Mouse (Mus musculus) Muller cell, postnatal 12 days (primary cell): ENCODE results near the gene Gm5244.

ENCODE experiments used
- DNase-seq: peaks from one replicate; pipeline ENCODE4 v3.0.0-alpha.2; 2015; ENCODE audit errors: inconsistent ontology term

Gene Gm5244

DNA sequence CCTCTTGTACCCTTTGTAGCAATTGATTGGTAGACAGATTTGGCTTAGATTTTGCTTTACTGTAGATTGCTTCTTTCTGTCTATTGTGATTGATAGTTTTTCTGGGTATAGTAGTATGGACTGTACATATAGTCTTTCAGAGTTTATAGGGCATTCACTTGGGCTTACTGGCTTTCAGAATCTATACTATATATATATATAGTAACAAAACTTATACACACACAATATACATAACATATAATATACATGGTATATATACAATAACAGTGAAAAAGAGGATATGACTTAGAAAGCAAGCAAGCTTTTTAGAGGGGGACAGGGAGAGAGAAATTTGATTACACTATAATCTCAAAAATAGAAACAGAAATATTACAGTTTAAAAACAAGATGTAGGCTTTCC, at the start of gene Gm5244:
Gene Gm5244, plus strand, starts transcription at position 301 of the 400 bp plus-strand sequence.
- no peak for DNase-seq

DNA sequence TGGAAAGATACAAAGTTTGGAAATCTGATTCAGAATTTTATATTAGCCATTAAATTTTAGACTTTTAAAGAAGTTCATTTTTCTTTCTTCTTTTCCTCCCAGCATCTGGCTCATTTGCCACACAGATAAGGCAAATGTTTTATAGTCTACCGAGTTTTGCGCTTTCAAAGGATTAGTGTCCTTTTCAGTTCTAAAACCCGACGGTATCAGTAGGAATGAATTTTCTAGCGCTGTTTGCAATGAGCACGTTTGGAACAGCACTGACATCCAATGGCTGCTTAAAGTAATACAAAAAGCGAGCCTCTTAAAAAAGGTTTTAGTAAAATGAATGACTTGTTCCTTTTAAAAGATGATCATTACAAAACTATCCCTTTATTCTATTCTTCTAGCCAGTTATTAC, 49.4 kb upstream of the Gm5244 start:
- no peak for DNase-seq

DNA sequence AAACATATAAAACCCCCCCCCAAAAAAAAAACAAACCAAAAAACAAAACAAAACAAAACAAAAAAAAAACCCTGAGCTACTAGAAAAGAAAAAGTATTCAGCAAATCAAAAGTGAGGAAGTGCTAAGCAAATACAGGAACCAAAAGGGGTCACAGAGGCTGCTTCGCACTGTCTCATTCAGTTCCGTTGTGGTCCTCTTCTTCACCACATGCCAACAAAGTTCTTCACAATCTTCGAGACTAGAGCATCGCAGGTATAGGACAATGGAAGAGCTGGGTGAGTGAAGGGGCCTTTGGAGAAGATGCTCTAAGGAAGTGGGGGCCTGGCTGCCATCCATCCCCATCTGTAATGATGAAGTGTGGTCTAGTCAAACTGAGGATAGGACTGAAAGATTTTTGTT, 48.1 kb upstream of the Gm5244 start:
- DNase-seq, result no peak

DNA sequence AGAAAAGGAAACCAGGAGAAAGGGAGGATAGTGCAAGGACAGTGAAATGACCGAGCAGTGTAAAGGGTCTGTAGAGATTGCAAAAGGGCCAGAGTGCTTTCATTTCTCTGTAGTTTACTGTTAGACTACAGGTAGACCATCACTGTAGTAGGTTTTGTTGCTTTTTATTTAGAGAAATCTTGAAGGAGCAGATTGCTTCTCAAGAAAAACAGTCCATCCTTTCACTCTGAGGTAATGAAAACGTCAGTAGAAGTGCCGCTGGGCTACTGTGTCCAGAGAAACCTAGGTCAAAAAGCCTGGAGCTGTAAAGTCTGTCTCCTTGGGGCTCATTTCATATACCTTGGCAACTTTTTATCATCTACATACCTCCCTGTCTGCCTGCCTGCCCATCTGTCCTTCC, 47.4 kb upstream of the Gm5244 start:
- DNase-seq, result no peak

DNA sequence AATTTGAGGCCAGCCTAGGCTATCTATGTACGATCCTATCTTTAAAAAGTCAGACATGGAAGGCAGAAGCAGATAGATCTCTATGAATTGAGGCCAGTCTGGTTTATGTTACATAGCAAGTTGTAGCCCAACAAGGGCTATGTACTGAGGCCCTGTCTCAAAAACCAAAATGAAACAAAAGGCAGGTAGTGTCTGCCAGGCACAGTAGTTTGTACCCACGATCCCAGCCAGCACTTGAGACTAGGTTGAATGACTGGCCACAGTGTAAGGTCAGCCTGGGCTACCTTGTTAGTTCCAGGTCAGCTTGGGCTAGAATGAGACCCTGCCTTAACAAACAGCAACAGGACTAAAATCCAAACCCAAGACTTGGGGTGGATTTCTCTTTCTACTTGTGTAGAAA, 45.9 kb upstream of the Gm5244 start:
- DNase-seq, result no peak

DNA sequence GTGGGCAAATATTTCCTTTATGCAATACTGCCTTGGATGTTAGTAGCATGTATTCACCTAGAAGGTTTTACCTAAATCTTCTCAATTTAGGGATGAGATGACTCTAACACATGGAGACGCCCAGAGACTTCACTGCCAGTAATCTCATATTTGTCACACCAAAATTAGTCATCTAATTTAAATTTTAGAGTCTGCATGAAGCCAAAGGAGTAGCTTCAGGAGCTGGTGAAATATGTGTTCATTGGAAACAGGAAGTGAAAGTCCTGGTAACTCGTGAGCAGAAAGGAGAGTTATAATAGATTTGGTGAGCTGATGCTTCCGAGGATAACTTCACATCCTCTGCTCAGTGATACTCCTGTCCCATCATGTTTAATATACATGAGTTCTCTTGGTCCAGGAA, 45.4 kb upstream of the Gm5244 start:
- DNase-seq, result no peak

DNA sequence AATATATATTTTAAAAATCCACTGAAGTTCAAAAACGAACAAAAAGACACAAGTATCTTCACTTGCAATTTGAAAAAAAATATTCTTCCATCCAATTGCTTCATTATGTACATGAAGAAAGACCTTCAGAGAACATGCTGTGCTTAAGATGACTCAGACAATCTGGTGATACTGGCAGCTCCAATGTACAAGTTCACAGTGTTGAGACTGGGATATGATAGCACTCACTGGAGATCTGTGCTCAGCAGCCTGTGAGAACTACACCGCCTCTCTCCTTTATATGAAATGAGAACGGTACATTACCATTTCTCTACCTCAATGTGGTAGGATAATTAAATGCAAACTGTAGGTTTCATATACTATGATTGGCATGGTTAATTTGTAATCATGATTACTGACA, 43.7 kb upstream of the Gm5244 start:
- DNase-seq, result no peak

DNA sequence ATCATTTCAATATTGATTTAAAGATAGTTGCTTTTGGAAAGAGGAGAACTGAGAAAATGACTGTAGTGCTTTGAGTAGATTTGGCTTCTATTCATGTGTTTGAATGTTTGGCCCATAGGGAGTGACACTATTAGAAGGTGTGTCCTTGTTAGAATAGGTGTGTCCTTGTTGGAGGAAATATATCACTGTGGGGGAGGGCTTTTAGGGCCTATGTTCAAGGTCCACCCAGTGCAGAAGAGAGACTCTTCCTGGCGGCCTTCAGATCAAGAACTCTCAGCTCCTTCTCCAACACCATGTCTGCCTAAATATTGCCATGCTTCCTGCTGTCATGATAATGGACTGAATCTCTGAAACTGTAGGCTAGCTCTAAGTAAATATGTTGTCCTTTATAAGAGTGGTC, 42.2 kb upstream of the Gm5244 start:
- no peak for DNase-seq

DNA sequence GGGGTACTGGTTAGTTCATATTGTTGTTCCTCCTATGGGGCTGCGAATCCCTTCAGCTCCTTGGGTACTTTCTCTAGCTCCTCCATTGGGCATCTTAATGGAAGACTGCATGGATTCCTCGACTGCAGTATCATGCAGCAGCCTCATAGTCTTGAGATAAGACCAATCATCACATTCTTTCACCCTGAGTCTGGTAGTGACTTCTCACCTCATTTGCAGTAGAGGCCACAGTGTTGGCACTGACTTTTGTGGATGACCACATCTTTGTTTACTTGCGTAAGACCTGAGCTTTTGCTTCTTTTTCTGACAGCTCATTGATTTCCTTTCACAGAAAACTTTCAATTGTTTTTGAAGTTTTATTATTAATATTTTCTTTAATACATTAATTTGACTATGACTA, 40.8 kb upstream of the Gm5244 start:
- DNase-seq, result no peak

DNA sequence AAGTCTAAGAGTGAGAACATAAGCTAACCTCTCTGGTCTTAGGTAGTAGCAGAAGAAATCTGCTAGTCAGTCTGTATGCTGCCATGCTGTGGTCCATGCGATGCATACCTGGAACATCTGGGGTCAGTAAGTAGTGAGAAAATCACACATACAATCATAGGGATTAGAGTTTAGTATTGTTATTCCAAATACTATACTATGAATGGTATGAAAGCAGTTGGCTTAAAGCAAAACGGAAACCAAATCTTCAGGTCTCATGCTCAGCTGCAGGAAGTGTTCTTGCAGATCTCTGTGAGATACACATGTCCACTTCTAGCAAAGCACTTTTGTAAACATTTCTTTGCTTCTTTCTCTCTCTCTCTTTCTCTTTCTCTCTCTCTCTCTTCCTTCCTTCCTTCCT, 40.3 kb upstream of the Gm5244 start:
- no peak for DNase-seq

DNA sequence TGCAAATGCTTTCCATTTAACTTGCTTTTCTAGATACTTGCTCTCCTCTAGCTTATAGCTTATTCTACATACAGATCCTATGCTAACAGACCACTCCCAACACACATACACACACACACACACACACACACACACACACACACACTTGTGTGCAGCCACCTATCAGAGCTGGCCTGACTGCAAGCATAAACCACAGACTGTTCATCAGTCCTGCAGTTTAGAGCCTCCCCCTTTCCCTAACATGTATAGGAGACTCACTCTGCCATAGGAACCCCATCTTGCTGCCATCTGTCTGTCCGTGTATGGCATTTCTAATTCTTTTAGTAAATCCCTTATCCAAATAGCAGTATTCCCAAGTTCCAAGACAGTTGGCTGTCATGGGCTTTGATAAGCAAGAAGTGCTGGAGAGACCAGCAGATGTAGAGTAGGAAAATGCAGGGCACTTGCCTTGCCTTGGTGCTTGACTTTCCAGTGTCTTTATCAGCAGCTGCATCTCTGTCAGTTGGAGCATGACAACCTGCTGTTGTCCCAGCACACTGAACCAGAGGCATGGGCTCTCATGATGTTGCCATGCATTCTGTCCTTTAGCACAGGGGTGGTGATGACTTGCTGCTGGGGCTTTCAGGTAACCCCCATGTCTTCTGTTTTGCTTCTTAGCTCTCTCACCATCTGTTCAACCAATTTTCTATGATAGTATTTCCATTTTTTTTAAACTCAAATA, 33.7 kb upstream of the Gm5244 start:
- no peak for DNase-seq

DNA sequence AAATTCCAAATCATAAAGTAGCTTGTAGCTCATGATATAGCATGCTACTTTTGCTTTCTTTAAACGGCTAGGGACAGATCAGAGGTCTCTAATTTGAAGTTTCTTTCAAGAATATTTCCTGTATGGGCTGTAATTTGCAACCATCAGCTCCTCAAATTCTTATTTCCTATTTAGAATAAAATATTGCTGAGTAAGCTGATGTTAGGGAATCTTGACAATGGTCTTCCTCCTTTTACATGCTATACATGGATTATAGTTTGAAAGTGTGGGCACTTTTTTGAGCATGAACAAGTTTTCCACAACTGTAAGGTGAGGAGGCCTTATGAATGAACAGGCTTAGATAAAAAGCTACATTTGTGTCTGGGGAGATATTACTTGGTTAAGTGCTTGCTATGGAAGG, 32.6 kb upstream of the Gm5244 start:
- DNase-seq, result no peak

DNA sequence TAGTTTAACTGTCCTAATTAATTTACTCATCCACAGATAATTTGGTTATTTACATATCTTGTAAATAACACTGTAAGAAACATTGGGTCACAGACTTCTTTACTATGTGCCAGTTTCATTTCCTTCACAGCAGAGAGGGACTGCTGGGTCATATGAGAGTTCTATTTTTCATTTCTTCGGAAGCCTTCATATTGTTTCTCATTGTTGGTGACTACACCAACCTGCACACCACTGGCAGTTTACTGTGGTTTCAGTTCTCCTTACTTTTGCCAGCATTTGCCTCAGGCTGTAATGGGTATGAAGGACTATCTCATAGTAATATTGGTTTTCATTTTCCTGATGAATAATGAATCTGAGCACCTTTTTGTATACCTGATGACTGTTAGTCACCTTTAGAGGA, 28.0 kb upstream of the Gm5244 start:
- DNase-seq, result no peak

DNA sequence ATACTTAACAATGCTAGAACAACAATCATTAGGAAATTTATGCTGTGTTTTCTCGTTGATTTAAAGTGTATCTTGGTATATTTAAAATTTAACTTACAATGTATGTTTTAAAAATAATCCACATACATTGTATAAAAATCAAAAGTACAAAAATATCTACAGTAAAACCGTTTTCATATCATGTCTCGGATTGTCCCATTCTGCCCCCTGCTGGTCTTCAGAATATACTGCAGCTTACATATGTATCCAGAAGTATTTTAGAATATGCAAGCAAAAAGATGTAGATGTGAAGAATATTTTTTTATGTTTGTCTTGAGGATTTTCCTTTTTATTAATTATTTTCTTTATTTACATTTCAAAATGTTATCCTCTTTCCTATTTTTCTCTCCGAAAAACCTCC, 26.1 kb upstream of the Gm5244 start:
- no peak for DNase-seq

DNA sequence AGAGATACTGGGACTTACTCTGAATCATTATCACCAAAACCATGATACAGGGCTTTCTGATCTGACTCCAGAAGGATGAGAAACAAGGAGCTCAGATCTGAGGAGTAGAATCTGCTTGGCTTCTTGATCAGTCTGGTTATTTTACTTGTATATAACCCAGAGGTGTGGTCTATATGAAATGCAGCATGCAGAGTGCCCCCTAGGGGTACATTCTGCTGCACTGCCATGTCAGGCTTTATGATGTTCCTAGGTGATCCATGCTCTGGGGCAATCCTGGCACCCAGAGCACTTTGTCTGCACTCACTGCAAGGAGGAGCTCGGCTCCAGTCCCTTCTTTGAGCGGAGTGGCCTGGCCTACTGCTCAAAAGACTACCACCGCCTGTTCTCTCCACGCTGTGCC, 21.9 kb upstream of the Gm5244 start:
- no peak for DNase-seq

DNA sequence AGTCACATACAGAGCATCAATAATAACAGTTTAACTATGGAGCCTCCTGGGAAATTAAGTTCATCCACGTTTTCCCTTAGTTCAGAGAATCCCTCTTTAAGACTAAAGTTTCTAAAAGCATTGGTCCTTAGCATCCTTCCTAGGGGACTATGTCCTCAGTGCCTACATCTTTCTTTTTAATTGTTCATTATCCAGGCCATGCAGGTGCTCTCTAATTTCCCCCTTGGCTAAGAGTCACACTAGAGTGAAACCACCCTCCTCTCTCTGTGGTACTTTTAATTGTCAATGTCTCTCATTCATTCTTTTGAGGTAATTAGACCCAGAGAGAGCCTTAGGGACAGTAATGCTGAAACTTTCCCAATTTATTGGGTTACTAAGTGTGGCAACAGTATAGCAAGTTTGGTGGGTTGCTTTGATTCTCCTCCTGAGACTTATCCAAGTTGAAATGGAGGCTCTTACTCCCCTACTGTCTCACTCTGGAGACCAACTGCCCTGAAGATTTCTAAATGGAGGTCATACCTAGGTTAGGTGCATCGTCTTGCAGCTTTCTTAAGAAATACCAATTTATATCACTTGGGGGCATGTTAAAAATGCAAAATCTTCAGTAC, 15.6 kb upstream of the Gm5244 start:
- DNase-seq, result no peak

DNA sequence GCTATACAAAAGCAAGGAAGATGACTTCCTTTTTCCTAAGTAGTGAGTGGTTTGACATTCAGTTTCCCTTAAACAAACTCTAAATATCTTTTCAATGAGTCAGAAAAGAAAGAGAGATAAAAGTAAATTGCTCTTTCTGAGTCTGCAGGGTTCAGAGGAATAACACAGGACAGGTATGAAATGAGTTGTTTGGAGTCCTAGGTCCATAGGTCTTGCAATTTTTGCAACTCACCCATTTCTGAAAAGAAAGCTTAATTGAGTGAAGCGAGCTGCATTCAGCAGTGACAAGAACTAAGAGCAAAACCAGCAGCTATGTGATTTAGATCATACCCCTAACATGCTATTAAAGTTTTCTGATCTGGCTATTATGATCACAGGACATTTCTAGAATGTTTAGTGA, 14.9 kb upstream of the Gm5244 start:
- DNase-seq, result no peak

DNA sequence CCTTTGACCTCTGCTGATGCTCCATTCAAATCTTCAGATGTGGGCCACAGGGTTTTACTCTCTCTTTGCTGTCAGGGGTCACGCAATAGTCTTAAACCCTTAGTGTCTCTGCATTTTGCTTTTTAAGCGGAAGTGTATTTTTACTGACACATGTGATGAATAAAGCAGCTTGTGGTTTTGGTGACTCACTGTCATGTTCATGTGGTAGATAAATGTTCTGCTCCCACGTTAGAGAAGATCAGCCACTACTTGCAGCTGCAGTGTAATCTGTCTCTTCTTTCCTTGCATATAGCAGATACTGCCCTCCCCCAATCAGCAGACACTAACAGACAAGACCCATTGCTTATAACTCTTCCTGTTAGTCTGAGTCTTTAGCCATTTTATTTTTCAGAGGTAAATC, 12.9 kb upstream of the Gm5244 start:
- DNase-seq, result no peak

DNA sequence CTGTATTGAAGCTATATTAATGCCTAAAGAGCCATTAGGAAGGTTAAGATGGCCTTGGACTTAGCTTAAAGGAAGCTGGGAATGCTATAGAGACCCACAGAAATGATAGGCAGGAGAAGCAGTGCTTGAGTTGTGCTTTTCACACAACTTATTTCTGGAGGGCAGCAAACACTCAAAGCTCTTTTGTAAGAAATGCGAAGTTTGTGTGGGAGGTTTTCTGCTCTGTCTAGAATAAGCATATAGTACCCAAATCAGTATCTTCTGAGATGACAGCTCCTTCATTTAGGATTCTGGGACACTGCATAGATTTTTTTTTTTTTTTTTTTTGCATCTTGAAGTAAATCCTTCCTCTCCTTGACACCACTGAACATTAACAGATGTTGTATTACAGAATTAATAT, 8.0 kb upstream of the Gm5244 start:
- no peak for DNase-seq

DNA sequence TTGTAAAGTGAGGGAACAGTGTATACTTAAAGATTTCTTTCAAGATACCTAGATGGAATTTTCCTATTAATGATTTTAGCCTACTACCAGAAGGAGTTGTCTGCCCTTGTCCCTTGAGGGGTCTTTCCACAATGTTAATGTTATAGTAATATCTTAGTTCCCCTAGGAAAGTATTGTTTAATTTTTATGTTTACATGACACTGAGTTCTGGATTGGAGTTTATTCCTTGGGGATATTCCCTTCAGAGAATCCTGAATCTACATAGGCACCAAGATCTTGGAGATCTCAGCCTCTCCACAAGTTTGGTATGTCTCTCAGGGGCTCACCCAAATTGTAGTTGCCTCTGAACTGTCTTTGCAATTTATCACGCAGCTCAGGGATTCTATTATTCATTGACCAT, 10.5 kb downstream of the Gm5244 start, which contains the start of gene Olfr1444:
Gene Olfr1444, plus strand, starts transcription at position 301 of the 400 bp plus-strand sequence.
- DNase-seq, result no peak

DNA sequence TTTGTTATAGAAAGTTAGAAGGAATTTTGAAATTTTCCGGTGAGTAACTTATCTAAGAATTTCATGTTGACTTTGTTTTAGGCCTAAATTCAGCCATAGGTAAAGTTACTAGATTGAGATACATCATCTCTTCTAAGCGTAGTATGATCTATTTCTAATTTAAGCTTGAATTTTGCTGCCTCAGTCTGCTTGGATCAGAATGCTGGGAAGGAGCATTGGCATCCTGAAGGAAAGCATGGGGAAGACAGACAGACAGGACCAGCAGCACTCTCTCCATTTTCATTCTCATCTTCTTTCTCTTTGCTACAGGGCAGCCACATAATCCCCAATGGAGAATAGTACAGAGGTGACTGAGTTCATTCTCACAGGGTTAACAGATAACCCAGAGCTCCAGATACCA, 37.1 kb downstream of the Gm5244 start, which contains the start of gene Olfr1445:
Gene Olfr1445, plus strand, starts transcription at position 301 of the 400 bp plus-strand sequence.
- no peak for DNase-seq

DNA sequence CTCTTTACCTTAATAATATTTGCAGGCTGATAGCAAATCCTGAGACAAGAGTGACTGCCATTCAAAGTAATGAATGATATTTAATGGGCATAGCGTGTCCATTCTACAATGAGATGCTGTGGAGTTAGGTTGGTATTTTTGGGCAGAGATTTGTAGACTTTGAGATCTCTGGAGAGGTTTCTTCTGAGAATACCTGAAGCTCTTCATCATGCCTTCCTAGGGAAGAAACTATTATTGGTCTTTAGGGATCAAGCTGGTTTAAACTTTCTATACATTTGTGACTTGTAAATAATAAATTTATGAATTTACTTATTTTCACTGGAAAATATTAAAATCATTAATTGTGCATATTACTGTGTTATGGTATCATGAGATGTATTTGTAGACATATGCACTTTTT, 46.9 kb downstream of the Gm5244 start, which contains the start of gene Olfr1446:
Gene Olfr1446, minus strand, starts transcription at position 101 of the 400 bp plus-strand sequence.
- no peak for DNase-seq
